Mouse (Mus musculus) megakaryocyte, embryonic 14.5 days (primary cell): ENCODE results near the gene Gm20716.

Source experiments
- FLI1 ChIP-seq: IDR thresholded peaks from 2 replicates; pipeline ENCODE4 v1.6.1; 2012; ENCODE audit warnings: low read length, inconsistent platforms, mixed read lengths
- GATA1 ChIP-seq: IDR thresholded peaks from 3 replicates; pipeline ENCODE4 v1.6.1; 2012; ENCODE audit warnings: mixed read lengths, low read length, inconsistent platforms, borderline replicate concordance

DNA sequence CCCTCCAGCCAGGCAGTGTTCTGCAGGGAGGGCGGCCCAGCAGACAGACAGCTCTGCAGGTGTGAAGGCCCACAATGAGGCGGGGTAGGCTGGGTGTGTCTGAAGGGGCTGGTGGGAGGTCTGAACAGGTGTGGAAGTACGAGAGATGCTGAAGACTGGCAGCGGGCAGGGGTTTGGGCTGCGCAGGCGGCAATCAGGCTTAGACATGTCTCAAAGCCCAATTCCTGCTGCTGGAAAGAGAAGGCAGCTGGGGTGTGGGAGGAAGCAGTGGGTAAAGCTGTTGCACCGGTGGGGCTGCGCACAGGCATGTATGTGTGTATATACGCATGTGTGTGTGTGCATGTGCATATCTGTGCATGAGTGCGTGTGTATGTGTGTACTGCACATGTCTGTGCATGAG, 30.7 kb upstream of the Gm20716 start:
- no peak for TF ChIP-seq FLI1
- no peak for TF ChIP-seq GATA1
